Mouse (Mus musculus): ENCODE data around the gene Cdk15. TPM values are rescaled to one million over a fixed set of nuclear protein-coding genes. Genes with fewer than 3 reads are reported as not detected.
A peak's percentile ranks its signal among the peaks of the same experiment; 100 is the strongest.

Cdk15 gene
- polyA plus RNA-seq, 1 experiment from 2014 or later, result 0.13 TPM

DNA sequence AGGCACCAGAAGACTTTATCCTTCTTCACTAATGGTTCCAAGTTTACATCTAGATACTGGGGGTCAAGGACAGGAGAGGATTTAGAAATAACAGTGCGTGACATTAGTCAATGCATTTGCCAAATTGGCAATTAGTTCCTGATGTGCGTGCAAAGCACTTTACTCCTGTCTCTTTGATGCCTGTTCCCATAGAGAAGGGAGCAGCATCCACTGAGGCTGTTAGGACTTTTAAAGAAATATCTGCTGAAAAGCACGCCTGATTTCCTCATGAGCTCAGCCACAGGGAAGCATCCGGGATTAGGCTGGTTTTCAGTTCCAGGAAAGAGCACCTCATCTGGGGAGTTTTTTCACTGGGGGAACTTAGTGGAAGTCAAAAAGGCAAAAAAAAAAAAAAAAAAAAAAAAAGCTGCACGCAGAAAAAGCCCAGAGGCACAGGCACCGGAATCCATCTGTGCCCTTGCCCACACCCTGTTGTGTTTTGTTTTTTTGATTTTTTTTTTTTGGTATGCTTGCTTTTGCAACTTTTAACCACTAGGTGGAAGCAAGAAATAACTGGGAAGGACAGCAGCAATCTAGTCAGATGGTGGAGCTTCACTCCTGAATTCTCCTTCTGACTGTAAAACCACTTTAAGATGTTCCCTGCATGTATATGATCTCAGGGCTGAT is 59.8 kb downstream of the Cdk15 start:
- peak; percentile 73 for ATAC-seq (ENCODE audit: low FRiP score)
- no peaks in the 10 kb centered on the region for H3K9me3 ChIP-seq
- no peak overlapping the region for H3K9ac ChIP-seq
- peaks cover 62% of the 10 kb centered on the region for H3K27me3 ChIP-seq
- no peak overlapping the region for H3K4me3 ChIP-seq (replicated peaks)
- peak overlapping the region; percentile 33 for H3K4me2 ChIP-seq
- no peaks in the 10 kb centered on the region for H3K36me3 ChIP-seq (replicated peaks)
- H3K27ac ChIP-seq, result peak overlapping the region; percentile 60
- WGBS, result 2% methylated on average over 6 of the region's 6 CpGs
- H3K4me1 ChIP-seq, result peaks cover 38% of the 10 kb centered on the region

GRCm38 (mm10) chr1:59317397-59317796 is 60.7 kb downstream of the Cdk15 start:
- WGBS, result 96% methylated on average over 1 of the region's 1 CpGs

DNA sequence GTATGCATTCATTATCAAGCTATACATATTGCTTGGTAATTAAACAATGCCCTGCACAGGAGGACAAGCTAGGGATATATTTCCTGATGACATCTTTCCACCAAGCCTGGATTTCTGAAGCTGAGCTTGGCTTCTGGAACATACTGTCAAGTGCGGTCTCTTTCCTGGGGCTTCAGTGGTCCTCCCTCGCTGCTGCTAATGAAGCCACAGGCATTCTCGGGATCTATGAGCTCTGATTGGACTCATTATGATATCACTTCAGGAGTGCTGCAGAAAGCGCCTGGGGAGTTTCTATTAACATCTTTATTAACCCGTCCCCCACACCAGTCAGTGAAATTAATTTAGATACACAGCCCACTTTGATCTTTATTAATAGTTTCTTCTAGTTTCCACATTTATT is 62.2 kb downstream of the Cdk15 start:
- Histone ChIP-seq H3K4me3 (replicated peaks) (no peak overlapping the region), H3K36me3 (replicated peaks) (no peaks in the 10 kb centered on the region), H3K4me1 (peaks cover 34% of the 10 kb centered on the region), H3K9ac (no peak overlapping the region), H3K27ac (no peak overlapping the region), H3K4me2 (no peak overlapping the region), H3K27me3 (peaks cover 39% of the 10 kb centered on the region), H3K9me3 (no peaks in the 10 kb centered on the region)
- ATAC-seq (ENCODE audit: low FRiP score), result no peak
- WGBS, result 43% methylated on average over 5 of the region's 5 CpGs

More at GRCm38 (mm10) chr1:59317397-59317796, 60.7 kb downstream of the Cdk15 start:
- Histone ChIP-seq H3K27me3 (peaks cover 54% of the 10 kb centered on the region), H3K9me3 (no peaks in the 10 kb centered on the region), H3K4me3 (replicated peaks) (no peak overlapping the region), H3K36me3 (replicated peaks) (no peaks in the 10 kb centered on the region), H3K4me1 (peaks cover 38% of the 10 kb centered on the region), H3K9ac (no peak overlapping the region), H3K27ac (no peak overlapping the region), H3K4me2 (no peak overlapping the region)
- ATAC-seq (ENCODE audit: low FRiP score), result no peak

- H3K27ac ChIP-seq, result no peak overlapping the region
- WGBS, result 79% methylated on average over 9 of the region's 9 CpGs
These were observed 64.6 kb downstream of the Cdk15 start for GRCm38 (mm10) chr1:59321076-59321879.

DNA sequence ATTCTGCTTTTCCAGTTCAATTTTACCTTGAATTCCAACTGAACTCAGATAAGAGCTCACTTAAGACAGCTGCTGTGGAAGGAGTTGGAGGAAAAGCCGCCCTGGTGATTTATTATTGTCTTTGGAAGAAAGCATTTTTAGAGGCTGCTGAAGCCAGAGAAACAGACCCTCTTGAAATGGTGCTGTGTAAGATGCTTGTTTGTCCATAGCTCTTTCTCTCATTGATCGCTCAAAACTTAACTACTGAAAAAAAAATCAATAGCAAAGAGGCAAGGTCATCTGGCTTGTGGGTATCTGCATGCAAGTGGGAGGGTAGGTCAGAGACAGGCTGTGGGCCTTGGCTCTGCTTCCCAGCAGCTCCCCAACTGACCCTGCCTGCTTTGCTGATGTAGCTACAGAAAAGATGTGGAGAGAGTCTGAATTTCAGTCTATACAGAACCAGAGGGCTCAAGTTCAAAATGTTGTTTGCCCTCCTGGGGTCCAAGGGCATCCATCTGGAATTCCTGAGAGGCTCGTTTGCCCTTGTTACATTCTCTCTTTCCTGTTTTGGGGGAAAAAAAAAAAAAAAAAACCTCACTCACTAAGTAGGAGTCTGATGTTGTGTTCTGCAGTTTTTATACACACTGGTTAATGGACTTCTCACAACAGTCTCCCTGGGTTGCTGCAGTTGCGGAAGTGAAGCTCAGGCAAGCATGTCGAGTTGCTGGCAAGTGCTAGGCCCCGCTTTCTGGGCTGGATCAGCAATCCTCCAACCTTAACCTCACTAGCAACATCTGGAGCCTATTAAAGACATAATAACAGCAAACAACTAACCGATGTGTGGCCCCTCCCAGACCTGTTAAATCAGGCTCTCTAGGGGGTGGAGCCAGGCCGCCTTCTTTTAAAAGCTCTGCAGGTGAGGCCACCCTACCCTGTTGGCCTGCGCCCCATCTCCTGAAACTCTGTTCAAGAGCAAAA is 65.5 kb downstream of the Cdk15 start:
- peaks cover 30% of the 10 kb centered on the region for H3K27me3 ChIP-seq
- WGBS, result 57% methylated on average over 9 of the region's 9 CpGs
- no peaks in the 10 kb centered on the region for H3K9me3 ChIP-seq
- H3K4me2 ChIP-seq, result no peak overlapping the region
- no peak overlapping the region for H3K4me3 ChIP-seq (replicated peaks)
- H3K9ac ChIP-seq, result no peak overlapping the region
- peaks cover 16% of the 10 kb centered on the region for H3K4me1 ChIP-seq
- no peak for ATAC-seq (ENCODE audit: low FRiP score)
- no peak overlapping the region for H3K27ac ChIP-seq
- H3K36me3 ChIP-seq (replicated peaks), result no peaks in the 10 kb centered on the region

More at GRCm38 (mm10) chr1:59321076-59321879, 64.6 kb downstream of the Cdk15 start:
- H3K36me3 ChIP-seq (replicated peaks), result no peaks in the 10 kb centered on the region
- ATAC-seq (ENCODE audit: low FRiP score), result no peak
- H3K4me1 ChIP-seq, result peaks cover 12% of the 10 kb centered on the region
- no peak overlapping the region for H3K9ac ChIP-seq
- peaks cover 26% of the 10 kb centered on the region for H3K27me3 ChIP-seq
- no peaks in the 10 kb centered on the region for H3K9me3 ChIP-seq
- H3K4me3 ChIP-seq (replicated peaks), result no peak overlapping the region
- no peak overlapping the region for H3K4me2 ChIP-seq

- H3K27ac ChIP-seq, result peak overlapping the region; percentile 32
- H3K27me3 ChIP-seq, result peaks cover 33% of the 10 kb centered on the region
- no peaks in the 10 kb centered on the region for H3K36me3 ChIP-seq (replicated peaks)
- H3K4me3 ChIP-seq (replicated peaks), result no peak overlapping the region
- WGBS, result 10% methylated on average over 10 of the region's 10 CpGs
- no peak overlapping the region; the same call in 1 of the 2 replicates for H3K4me2 ChIP-seq
- no peaks in the 10 kb centered on the region for H3K9me3 ChIP-seq
- no peak overlapping the region for H3K9ac ChIP-seq
- 0 out of 2 replicates have a peak, but pooled peaks have one; percentile 20 for ATAC-seq (ENCODE audit: low FRiP score)
- peaks cover 28% of the 10 kb centered on the region for H3K4me1 ChIP-seq
These were observed 70.2 kb downstream of the Cdk15 start for GRCm38 (mm10) chr1:59326854-59327395.

DNA sequence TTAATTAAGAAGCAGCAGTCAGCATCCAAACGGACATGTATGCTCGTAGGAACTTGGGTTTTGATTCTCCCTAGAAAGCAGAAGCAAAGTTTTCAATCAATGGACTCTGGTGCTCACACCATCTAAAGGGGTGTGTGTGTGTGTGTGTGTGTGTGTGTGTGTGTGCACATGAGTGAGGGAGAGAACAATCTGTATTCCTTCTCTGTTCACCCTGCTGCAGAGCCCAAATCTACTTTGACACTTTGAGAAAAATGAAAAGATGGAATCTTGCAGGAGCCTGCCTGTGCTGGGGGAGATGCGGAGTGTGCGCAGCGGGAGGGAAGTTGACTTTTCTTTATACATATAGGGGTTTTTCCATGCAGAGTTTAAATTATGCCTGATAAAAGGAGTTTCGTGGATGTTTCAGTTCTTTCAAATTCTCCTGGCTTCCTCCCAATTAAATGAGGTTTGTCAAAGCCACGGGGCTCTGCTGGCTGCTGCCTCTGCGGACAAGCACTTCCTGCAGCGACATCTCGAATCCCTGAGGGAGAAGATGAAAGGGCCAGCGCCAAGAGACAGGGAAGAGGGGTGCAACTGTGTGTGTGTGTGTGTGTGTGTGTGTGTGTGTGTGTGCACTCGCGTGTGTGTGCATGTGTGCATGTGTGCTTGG is 76.2 kb downstream of the Cdk15 start:
- peak overlapping the region; percentile 37 for H3K27ac ChIP-seq

DNA sequence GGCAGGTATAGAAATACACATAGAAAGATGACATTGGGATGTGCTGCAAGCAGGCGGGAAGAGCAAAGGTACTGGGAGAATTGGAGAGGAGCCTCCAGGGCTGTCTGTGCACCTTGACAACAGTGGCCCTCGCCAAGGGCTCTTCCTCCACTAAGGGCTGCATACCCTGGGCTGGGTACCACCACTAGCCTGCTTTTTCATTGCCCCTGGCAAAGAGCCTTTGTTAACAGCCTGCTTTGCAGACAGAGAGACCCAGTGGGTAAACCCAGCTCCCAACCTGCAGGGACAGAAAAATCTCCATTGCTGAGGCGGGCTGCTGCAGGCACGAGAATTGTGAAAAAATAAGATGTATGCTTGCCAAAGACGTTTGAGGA is 76.7 kb downstream of the Cdk15 start:
- H3K4me2 ChIP-seq, result peak overlapping the region; percentile 1; the same call in 1 of the 2 replicates
- H3K4me1 ChIP-seq, result peaks cover 31% of the 10 kb centered on the region
- H3K27ac ChIP-seq, result peak overlapping the region; percentile 37
- H3K36me3 ChIP-seq (replicated peaks), result no peaks in the 10 kb centered on the region
- peaks cover 23% of the 10 kb centered on the region for H3K27me3 ChIP-seq
- no peak overlapping the region for H3K9ac ChIP-seq
- ATAC-seq (ENCODE audit: low FRiP score), result peak; percentile 57; the same call in 1 of the 2 replicates
- no peak overlapping the region for H3K4me3 ChIP-seq (replicated peaks)
- WGBS, result 32% methylated on average over 5 of the region's 5 CpGs
- no peaks in the 10 kb centered on the region for H3K9me3 ChIP-seq

More for the DNA sequence above, 76.2 kb downstream of the Cdk15 start:
- Histone ChIP-seq H3K9me3 (no peaks in the 10 kb centered on the region), H3K9ac (no peak overlapping the region), H3K27me3 (peaks cover 28% of the 10 kb centered on the region), H3K4me1 (peaks cover 36% of the 10 kb centered on the region), H3K4me3 (replicated peaks) (no peak overlapping the region), H3K4me2 (peak overlapping the region; percentile 1; the same call in 1 of the 2 replicates), H3K36me3 (replicated peaks) (no peaks in the 10 kb centered on the region)
- 20% methylated on average over 13 of the region's 13 CpGs for WGBS
- no peak; the same call in 1 of the 2 replicates for ATAC-seq (ENCODE audit: low FRiP score)

DNA sequence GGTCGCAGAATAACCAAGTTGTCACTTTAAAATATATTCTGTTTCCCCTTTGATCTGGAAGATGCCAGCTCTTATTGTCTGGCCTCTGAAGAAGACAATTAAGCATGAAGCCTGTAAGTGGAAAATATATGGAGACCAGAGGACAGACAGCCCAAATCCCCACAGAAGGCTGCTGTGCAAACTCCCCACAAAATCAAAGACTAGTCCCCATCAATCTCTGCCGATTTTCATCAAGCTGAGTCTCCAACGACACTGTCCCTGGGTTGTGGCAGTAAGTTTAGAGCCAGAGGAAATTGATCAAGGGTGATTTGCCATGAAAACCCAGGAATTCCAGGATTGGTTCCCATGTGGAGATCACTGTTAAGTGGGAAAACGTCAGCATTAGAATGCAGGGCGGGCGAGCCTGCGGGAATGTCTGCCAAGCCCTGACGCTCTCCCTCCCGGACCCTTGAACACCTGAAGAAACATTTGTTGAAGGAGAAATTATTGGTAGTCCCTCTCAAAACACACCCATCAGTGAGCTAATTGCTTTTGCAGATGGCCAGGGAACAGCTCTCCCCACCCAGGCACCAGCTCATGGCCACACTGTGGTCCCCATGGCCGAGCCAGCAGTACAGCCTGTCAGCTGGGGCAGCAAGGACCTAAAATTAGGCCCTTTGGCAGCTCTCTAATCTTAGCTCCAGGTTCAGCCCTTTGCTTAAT is 77.3 kb downstream of the Cdk15 start:
- ATAC-seq (ENCODE audit: low FRiP score), result no peak
- Histone ChIP-seq H3K4me2 (no peak overlapping the region), H3K27ac (peak overlapping the region; percentile 37; the same call in 1 of the 2 replicates), H3K36me3 (replicated peaks) (no peaks in the 10 kb centered on the region), H3K9me3 (no peaks in the 10 kb centered on the region), H3K27me3 (peaks cover 21% of the 10 kb centered on the region), H3K9ac (no peak overlapping the region), H3K4me3 (replicated peaks) (no peak overlapping the region), H3K4me1 (peaks cover 30% of the 10 kb centered on the region)
- WGBS, result 41% methylated on average over 10 of the region's 10 CpGs

- no peaks in the 10 kb centered on the region for H3K9me3 ChIP-seq
- H3K27me3 ChIP-seq, result peaks cover 17% of the 10 kb centered on the region
- no peak overlapping the region for H3K4me2 ChIP-seq
- H3K36me3 ChIP-seq (replicated peaks), result no peaks in the 10 kb centered on the region
- H3K4me3 ChIP-seq (replicated peaks), result no peak overlapping the region
- no peak for ATAC-seq (ENCODE audit: low FRiP score)
- H3K4me1 ChIP-seq, result peaks cover 30% of the 10 kb centered on the region
- 44% methylated on average over 4 of the region's 4 CpGs for WGBS
- peak overlapping the region; percentile 37; the same call in 1 of the 2 replicates for H3K27ac ChIP-seq
- H3K9ac ChIP-seq, result no peak overlapping the region
These were observed 77.8 kb downstream of the Cdk15 start for GRCm38 (mm10) chr1:59334562-59334890.

DNA sequence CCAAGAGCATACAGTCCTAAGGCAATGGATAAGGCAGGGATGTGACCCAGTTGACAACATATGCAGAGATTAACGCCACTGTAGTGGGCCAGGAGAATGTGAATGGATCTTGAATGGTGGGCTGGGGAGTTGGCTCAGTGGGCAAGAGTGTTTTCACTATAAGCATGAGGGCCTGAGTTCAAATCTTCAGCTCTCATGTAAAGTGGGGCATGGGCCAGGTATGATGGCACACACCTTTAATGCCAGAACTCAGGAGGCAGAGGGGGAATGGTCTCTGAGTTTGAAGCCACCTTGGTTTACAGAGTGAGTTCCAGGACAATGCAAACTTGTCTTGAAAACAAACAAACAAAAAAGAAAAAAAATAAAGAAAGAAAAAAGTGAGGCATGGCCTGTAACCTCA is 79.5 kb downstream of the Cdk15 start:
- no peak for ATAC-seq (ENCODE audit: low FRiP score)

More for the DNA sequence above, 79.5 kb downstream of the Cdk15 start:
- H3K27ac ChIP-seq, result no peak overlapping the region
- peaks cover 36% of the 10 kb centered on the region for H3K4me1 ChIP-seq
- no peaks in the 10 kb centered on the region for H3K9me3 ChIP-seq
- no peaks in the 10 kb centered on the region for H3K36me3 ChIP-seq (replicated peaks)
- no peak overlapping the region for H3K4me3 ChIP-seq (replicated peaks)
- H3K4me2 ChIP-seq, result no peak overlapping the region
- no peak overlapping the region for H3K9ac ChIP-seq
- peaks cover 5% of the 10 kb centered on the region; the same call in 1 of the 2 replicates for H3K27me3 ChIP-seq
- WGBS, result 88% methylated on average over 1 of the region's 1 CpGs

All from forebrain, embryonic 12.5 days (tissue).